Mouse (Mus musculus): Measurements from ENCODE around the gene Znrd1. TPM values are rescaled to one million over a fixed set of nuclear protein-coding genes. Genes with fewer than 3 reads are reported as not detected.

The Znrd1 gene
- polyA plus RNA-seq (2015; fragmentation: Nextera tagmentation; extraction: Ambion mirVana): 71.7 and 72.7 TPM in 2 replicates

GRCm38 (mm10) chr17:36957999-36958743, at the start of gene Znrd1, which contains the start of gene Znrd1as:
Gene Znrd1 (minus strand): TSS chr17:36958559.
Gene Znrd1as (plus strand): TSS chr17:36958592.
- no peaks in the 10 kb centered on the region for H3K9me3 ChIP-seq
- ATAC-seq (ENCODE audit: low read depth): peak; percentile 97

GRCm38 (mm10) chr17:37003366-37003765, 45.0 kb upstream of the Znrd1 start:
- peak overlapping the region; percentile 87 for H3K9ac ChIP-seq
- no peaks in the 10 kb centered on the region for H3K27me3 ChIP-seq
- H3K9me3 ChIP-seq: no peaks in the 10 kb centered on the region
- H3K4me3 ChIP-seq: peak overlapping the region; percentile 63
- peaks cover 38% of the 10 kb centered on the region for H3K36me3 ChIP-seq
- peak; percentile 30 for ATAC-seq (ENCODE audit: low read depth)
- H3K4me1 ChIP-seq (replicated peaks): peaks cover 36% of the 10 kb centered on the region
- 37% methylated on average over 4 of the region's 4 CpGs for WGBS
- H3K27ac ChIP-seq (replicated peaks): peak overlapping the region; percentile 95
- peak overlapping the region; percentile 70 for H3K4me2 ChIP-seq

More at GRCm38 (mm10) chr17:36957999-36958743, at the start of gene Znrd1, which contains the start of gene Znrd1as:
- under 1% methylated on average over 46 of the region's 46 CpGs for WGBS
- peak within 1 kb of the TSS; percentile 85 for H3K27ac ChIP-seq (replicated peaks)
- peak within 1 kb of the TSS; percentile 90 for H3K4me2 ChIP-seq
- H3K36me3 ChIP-seq: peaks cover 13% of the 10 kb centered on the region; the same call in 1 of the 2 replicates
- H3K27me3 ChIP-seq: no peaks in the 10 kb centered on the region
- peak within 1 kb of the TSS; percentile 91 for H3K9ac ChIP-seq
- H3K4me3 ChIP-seq: peak within 1 kb of the TSS; percentile 67
- peaks cover 28% of the 10 kb centered on the region for H3K4me1 ChIP-seq (replicated peaks)

GRCm38 (mm10) chr17:37002364-37003330, 44.3 kb upstream of the Znrd1 start:
- Histone ChIP-seq H3K9me3 (no peaks in the 10 kb centered on the region), H3K4me1 (replicated peaks) (peaks cover 29% of the 10 kb centered on the region), H3K27ac (replicated peaks) (peak overlapping the region; percentile 95), H3K36me3 (peaks cover 31% of the 10 kb centered on the region), H3K9ac (peak overlapping the region; percentile 87), H3K4me2 (peak overlapping the region; percentile 70), H3K27me3 (no peaks in the 10 kb centered on the region), H3K4me3 (peak overlapping the region; percentile 63)
- peak; percentile 90 for ATAC-seq (ENCODE audit: low read depth)
- under 1% methylated on average over 49 of the region's 49 CpGs for WGBS

- Histone ChIP-seq H3K36me3 (peaks cover 13% of the 10 kb centered on the region), H3K9ac (0 out of 2 replicates have a peak within 1 kb of the TSS, but pooled peaks have one; percentile 87), H3K4me1 (replicated peaks) (peaks cover 25% of the 10 kb centered on the region), H3K27ac (replicated peaks) (peak within 1 kb of the TSS; percentile 95), H3K27me3 (no peaks in the 10 kb centered on the region), H3K4me3 (peak within 1 kb of the TSS; percentile 63), H3K9me3 (no peaks in the 10 kb centered on the region), H3K4me2 (peak within 1 kb of the TSS; percentile 70)
- ATAC-seq (ENCODE audit: low read depth): no peak
- WGBS: 94% methylated on average over 7 of the region's 7 CpGs
Measured at GRCm38 (mm10) chr17:37000863-37001262, 42.5 kb upstream of the Znrd1 start, which contains the start of gene Zfp57. Gene Zfp57 (plus strand): TSS chr17:37001163.

- Histone ChIP-seq H3K9me3 (no peaks in the 10 kb centered on the region), H3K4me1 (replicated peaks) (peaks cover 8% of the 10 kb centered on the region), H3K36me3 (no peaks in the 10 kb centered on the region), H3K4me3 (no peak overlapping the region), H3K9ac (no peak overlapping the region), H3K27me3 (no peaks in the 10 kb centered on the region), H3K4me2 (no peak overlapping the region), H3K27ac (replicated peaks) (no peak overlapping the region)
- no peak for ATAC-seq (ENCODE audit: low read depth)
- 73% methylated on average over 2 of the region's 2 CpGs for WGBS
Measured at GRCm38 (mm10) chr17:36998477-36998876, 40.1 kb upstream of the Znrd1 start.

GRCm38 (mm10) chr17:36997033-36997735, 38.8 kb upstream of the Znrd1 start:
- Histone ChIP-seq H3K27me3 (no peaks in the 10 kb centered on the region), H3K9me3 (no peaks in the 10 kb centered on the region), H3K4me2 (no peak overlapping the region), H3K9ac (no peak overlapping the region), H3K27ac (replicated peaks) (no peak overlapping the region), H3K4me1 (replicated peaks) (peaks cover 4% of the 10 kb centered on the region; the same call in 1 of the 2 replicates), H3K36me3 (no peaks in the 10 kb centered on the region), H3K4me3 (no peak overlapping the region)
- 31% methylated on average over 7 of the region's 7 CpGs for WGBS
- no peak for ATAC-seq (ENCODE audit: low read depth)

- H3K4me3 ChIP-seq: no peak overlapping the region
- WGBS: 71% methylated on average over 3 of the region's 3 CpGs
- H3K4me2 ChIP-seq: no peak overlapping the region
- no peak overlapping the region for H3K27ac ChIP-seq (replicated peaks)
- H3K9ac ChIP-seq: no peak overlapping the region
- ATAC-seq (ENCODE audit: low read depth): no peak
- no peaks in the 10 kb centered on the region for H3K36me3 ChIP-seq
- no peaks in the 10 kb centered on the region for H3K9me3 ChIP-seq
- H3K4me1 ChIP-seq (replicated peaks): no peaks in the 10 kb centered on the region
- H3K27me3 ChIP-seq: no peaks in the 10 kb centered on the region
Measured at GRCm38 (mm10) chr17:36995448-36995847, 37.1 kb upstream of the Znrd1 start.

GRCm38 (mm10) chr17:36994528-36994927, 36.2 kb upstream of the Znrd1 start:
- H3K4me3 ChIP-seq: no peak overlapping the region
- 91% methylated on average over 2 of the region's 2 CpGs for WGBS
- no peak overlapping the region for H3K4me2 ChIP-seq
- no peak for ATAC-seq (ENCODE audit: low read depth)
- H3K9ac ChIP-seq: no peak overlapping the region
- H3K36me3 ChIP-seq: no peaks in the 10 kb centered on the region
- peaks cover 6% of the 10 kb centered on the region for H3K27me3 ChIP-seq
- no peak overlapping the region for H3K27ac ChIP-seq (replicated peaks)
- no peaks in the 10 kb centered on the region for H3K4me1 ChIP-seq (replicated peaks)
- no peaks in the 10 kb centered on the region for H3K9me3 ChIP-seq

- no peak for ATAC-seq (ENCODE audit: low read depth)
- no peak overlapping the region for H3K27ac ChIP-seq (replicated peaks)
- 78% methylated on average over 4 of the region's 4 CpGs for WGBS
- H3K9ac ChIP-seq: no peak overlapping the region
- no peaks in the 10 kb centered on the region for H3K9me3 ChIP-seq
- H3K36me3 ChIP-seq: no peaks in the 10 kb centered on the region
- H3K4me3 ChIP-seq: no peak overlapping the region
- no peaks in the 10 kb centered on the region for H3K4me1 ChIP-seq (replicated peaks)
- peaks cover 13% of the 10 kb centered on the region for H3K27me3 ChIP-seq
- H3K4me2 ChIP-seq: no peak overlapping the region
Measured at GRCm38 (mm10) chr17:36993770-36994325, 35.5 kb upstream of the Znrd1 start.

- WGBS: 71% methylated on average over 3 of the region's 3 CpGs
- no peak overlapping the region for H3K9ac ChIP-seq
- no peak for ATAC-seq (ENCODE audit: low read depth)
Measured at GRCm38 (mm10) chr17:36992336-36993104, 34.2 kb upstream of the Znrd1 start.

More at GRCm38 (mm10) chr17:36992336-36993104, 34.2 kb upstream of the Znrd1 start:
- no peaks in the 10 kb centered on the region for H3K9me3 ChIP-seq
- H3K4me1 ChIP-seq (replicated peaks): 0 out of 2 replicates have a peak, but pooled peaks cover 4% of the 10 kb centered on the region
- H3K4me2 ChIP-seq: no peak overlapping the region
- no peaks in the 10 kb centered on the region for H3K36me3 ChIP-seq
- no peak overlapping the region for H3K4me3 ChIP-seq
- no peak overlapping the region for H3K27ac ChIP-seq (replicated peaks)
- H3K27me3 ChIP-seq: peaks cover 26% of the 10 kb centered on the region
